Mouse (Mus musculus): ENCODE results near the gene Baiap2l1. TPM values are rescaled to one million over a fixed set of nuclear protein-coding genes. Genes with fewer than 3 reads are reported as not detected.

Gene Baiap2l1
- polyA plus RNA-seq (2017; shearing (Covaris generic)), result under 1 TPM; 0.68 to 0.82 TPM

DNA sequence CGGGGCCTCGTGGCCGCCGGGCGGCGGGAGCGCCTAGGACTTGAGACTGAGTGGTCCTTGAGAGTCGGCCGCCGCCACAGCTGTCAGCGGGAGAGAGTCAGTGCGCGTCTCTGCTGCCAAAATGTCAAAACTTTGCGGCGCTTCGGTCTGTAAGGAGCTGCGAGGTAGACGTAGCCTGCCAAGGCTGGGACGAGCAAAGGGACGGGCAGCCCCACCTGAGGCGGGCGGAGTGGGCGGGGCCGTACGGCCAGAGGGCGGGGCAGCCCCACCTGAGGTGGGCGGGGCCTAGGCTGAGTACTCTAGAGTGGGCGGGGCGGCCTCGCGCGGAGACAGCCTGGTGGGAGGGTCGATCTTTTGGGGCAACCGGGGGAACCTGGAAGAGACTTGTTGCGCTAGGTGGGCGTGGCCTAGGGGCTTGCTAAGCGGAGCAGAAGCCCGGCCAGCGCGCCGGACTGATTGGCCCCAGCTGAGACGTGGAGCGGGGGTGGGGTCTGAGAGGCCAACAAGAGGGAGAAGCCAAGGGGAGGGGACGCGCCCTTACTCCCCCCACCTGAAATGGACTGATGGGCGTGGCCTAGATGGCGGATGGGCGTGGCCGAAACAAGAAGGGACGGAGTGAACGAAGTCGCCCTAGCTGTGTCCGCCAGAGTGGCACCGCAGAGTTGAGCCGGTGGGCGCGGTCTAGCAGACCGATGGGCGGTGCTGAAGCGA, at the start of gene Baiap2l1:
TSS of gene Baiap2l1 (minus strand) at position 232 of the 711 bp plus-strand sequence.

DNA sequence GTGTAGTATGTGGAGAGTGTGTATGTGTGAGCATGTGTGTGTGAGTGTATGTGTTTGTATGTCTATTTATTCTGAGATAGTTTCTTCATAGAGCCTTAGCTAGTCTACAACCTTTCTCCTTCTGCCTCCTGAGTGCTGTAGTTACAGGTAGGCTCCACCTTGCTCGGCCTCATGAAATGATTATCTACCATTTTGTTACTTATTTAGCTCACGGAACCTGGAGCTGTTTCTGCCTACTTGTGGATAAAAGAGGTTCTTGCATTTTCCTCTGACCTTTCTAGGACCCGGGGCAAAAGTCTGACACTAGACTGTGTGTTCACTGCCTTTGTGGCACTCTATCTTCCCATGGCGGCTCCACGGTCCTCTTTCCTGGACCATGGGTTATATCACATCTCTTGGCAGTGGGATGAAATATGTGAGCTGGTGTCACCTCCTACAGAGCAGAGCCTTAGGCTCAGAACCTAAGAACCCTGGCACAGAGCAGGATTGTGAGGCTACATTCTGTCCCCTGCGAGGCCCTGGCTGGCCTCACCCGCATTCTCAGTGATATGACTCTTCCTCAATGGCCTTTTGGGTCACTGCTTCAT, 113.9 kb downstream of the Baiap2l1 start, which contains the start of gene Bri3:
TSS of gene Bri3 (plus strand) at position 537 of the 587 bp plus-strand sequence.

DNA sequence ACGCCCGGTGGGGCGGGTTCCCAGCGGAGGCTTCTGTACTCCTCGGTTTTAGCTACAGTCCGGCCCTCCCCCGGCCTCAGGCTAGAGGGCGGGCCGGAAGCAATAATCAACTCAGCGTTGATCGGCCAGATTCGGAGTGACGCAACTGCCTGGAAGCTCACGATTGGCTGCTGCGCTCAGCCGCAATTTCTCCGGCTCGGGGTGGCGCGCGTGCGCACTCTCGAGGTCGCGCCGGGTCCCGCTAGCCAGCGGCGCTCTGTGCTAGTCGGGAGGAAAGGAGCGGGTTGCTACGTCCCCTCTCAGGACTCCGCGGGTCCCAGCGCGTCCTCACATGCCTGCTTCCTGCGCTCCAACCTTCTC, 134.4 kb downstream of the Baiap2l1 start, which contains the start of gene Tecpr1:
TSS of gene Tecpr1 (minus strand) at position 113 of the 360 bp plus-strand sequence.

Other genes starting within 250 kb of the Baiap2l1 start
- gene Bhlha15, start 167.8 kb downstream of the Baiap2l1 start, polyA plus RNA-seq (2017; shearing (Covaris generic)), result 1 to 10 TPM in 1 of 2 experiments, not detected in 1; 4.2 TPM
- gene Tecpr1, start 134.5 kb downstream of the Baiap2l1 start, polyA plus RNA-seq (2017; shearing (Covaris generic)), result 100 to 1,000 TPM; 147 to 229 TPM
- 1 to 10 TPM; 5.5 to 6.3 TPM for gene Bri3, start 113.7 kb downstream of the Baiap2l1 start, polyA plus RNA-seq (2017; shearing (Covaris generic))
- gene Nptx2, start 187.8 kb upstream of the Baiap2l1 start, polyA plus RNA-seq (2017; shearing (Covaris generic)), result not detected

Measured in inflammation-experienced regulatory T-cells (primary cell).